Mouse (Mus musculus) hindbrain, embryonic 10.5 days (tissue): Measurements from ENCODE around the gene RPS10-NUDT3. TPM values are rescaled to one million over a fixed set of nuclear protein-coding genes. Genes with fewer than 3 reads are reported as not detected.

Source experiments
- DNase-seq: peaks from one replicate; pipeline ENCODE4 v3.0.0-alpha.2; 2017; ENCODE audit warnings: low spot score
- H3K27ac ChIP-seq: fragments of 300-500 bp; sonication (generic); 2 replicates; pipeline ENCODE4 v1.5.1; 2016; ENCODE audit warnings: mild to moderate bottlenecking, moderate library complexity
- H3K27me3 ChIP-seq: fragments of 300-500 bp; sonication (generic); 2 replicates; pipeline ENCODE4 v1.6.1; 2016; ENCODE audit warnings: mild to moderate bottlenecking; ENCODE audit not compliant: poor library complexity, insufficient read depth, severe bottlenecking
- H3K36me3 ChIP-seq: fragments of 300-500 bp; sonication (generic); 2 replicates; pipeline ENCODE4 v1.6.1; 2016; ENCODE audit warnings: mild to moderate bottlenecking, moderate library complexity
- H3K4me1 ChIP-seq: fragments of 300-500 bp; sonication (generic); replicated peaks from 2 replicates; pipeline ENCODE4 v1.6.1; 2016; ENCODE audit warnings: mild to moderate bottlenecking
- H3K4me3 ChIP-seq: fragments of 300-500 bp; sonication (generic); 2 replicates; pipeline ENCODE4 v1.5.1; 2016; ENCODE audit warnings: mild to moderate bottlenecking, moderate library complexity
- H3K9me3 ChIP-seq: fragments of 300-500 bp; sonication (generic); 2 replicates; pipeline ENCODE4 v1.6.1; 2016; ENCODE audit warnings: mild to moderate bottlenecking, moderate library complexity
- WGBS: fragments of 180-500 bp; shearing (Covaris S2); methylation state at CpG from one replicate; pipeline ENCODE4 v1.1.7; 2016; 5-methylcytosine and 5-hydroxymethylcytosine counted together
- polyA plus RNA-seq: library from polyadenylated mRNA; unstranded; fragments of >200 nt; fragmentation: Nextera tagmentation; extraction: Ambion mirVana; gene quantifications from 2 replicates; pipeline ENCODE4 v1.2.1, GENCODE M21; 2016

RPS10-NUDT3 gene
- polyA plus RNA-seq, 1 experiment from 2014 or later, result 0.86 TPM

DNA sequence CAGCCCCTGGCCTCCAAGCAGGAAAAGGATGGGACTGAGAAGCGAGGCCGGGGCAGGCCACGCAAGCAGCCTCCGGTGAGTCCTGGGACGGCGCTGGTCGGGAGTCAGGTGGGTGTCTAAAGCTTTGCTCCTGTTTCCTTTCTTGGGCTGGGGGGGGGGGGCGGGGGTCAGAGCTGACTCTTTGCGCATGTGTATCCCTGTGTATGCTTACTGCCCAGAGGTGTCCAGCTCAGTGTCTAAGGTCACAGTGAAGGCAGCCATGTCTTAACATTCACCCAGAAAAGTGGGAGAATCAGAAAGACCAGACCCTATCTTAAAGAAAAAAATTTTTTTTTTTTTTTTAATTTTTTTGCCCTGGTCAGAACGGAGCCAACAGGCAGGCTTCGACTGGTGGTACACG is 75.4 kb downstream of the RPS10-NUDT3 start:
- Histone ChIP-seq H3K4me3 (peak overlapping the region; percentile 97; the same call in 1 of the 2 replicates), H3K27ac (no peak overlapping the region), H3K36me3 (peaks cover 41% of the 10 kb centered on the region), H3K27me3 (no peaks in the 10 kb centered on the region), H3K9me3 (no peaks in the 10 kb centered on the region), H3K4me1 (peaks cover 84% of the 10 kb centered on the region)
- no peak for DNase-seq
- 71% methylated on average over 12 of the region's 12 CpGs for WGBS

GRCm38 (mm10) chr17:27558845-27559244 is 76.2 kb downstream of the RPS10-NUDT3 start:
- Histone ChIP-seq H3K4me3 (peak overlapping the region; percentile 97), H3K9me3 (no peaks in the 10 kb centered on the region), H3K36me3 (peaks cover 34% of the 10 kb centered on the region), H3K27me3 (no peaks in the 10 kb centered on the region), H3K27ac (peak overlapping the region; percentile 99), H3K4me1 (peaks cover 84% of the 10 kb centered on the region)
- WGBS, result 9% methylated on average over 5 of the region's 5 CpGs
- DNase-seq, result no peak

DNA sequence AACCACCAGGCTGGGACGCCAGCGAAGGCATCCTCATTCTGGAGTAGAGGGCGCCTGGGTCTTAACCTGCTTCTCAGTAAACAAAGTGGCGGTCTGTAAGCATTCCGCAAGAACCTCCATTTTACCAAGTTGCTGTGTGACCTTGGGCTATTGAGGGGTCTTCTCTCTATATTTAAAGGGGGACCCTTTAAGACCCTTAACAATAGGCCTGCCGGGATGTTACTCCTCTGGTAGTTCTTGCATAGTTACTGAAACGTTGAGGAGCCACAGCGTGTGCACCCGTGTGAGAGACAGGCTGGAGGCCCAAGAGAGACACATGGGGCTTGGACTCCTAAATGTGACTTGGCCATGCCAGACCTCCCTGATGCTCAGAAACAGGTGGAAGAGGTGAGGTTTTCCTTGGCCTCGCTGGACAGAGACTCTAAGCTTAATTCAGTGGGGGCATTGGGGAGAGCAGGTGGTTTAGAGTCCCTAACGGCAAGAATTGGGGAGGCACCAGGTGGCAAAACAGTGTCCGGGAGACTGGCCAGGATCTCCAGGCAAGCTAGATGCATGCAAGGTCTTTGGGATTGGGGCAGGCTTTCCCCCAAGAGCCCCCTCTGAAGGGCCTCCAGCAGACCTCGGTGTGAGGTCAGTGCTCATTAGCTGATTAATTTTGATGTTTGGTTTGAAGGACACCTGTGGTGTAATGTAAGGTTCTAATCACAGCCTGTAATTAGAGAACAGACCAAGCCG is 76.9 kb downstream of the RPS10-NUDT3 start:
- peak; percentile 34 for DNase-seq
- Histone ChIP-seq H3K27ac (peak overlapping the region; percentile 99), H3K4me3 (peak overlapping the region; percentile 97), H3K4me1 (peaks cover 83% of the 10 kb centered on the region), H3K36me3 (peaks cover 30% of the 10 kb centered on the region), H3K27me3 (no peaks in the 10 kb centered on the region), H3K9me3 (no peaks in the 10 kb centered on the region)
- 2% methylated on average over 14 of the region's 14 CpGs for WGBS

DNA sequence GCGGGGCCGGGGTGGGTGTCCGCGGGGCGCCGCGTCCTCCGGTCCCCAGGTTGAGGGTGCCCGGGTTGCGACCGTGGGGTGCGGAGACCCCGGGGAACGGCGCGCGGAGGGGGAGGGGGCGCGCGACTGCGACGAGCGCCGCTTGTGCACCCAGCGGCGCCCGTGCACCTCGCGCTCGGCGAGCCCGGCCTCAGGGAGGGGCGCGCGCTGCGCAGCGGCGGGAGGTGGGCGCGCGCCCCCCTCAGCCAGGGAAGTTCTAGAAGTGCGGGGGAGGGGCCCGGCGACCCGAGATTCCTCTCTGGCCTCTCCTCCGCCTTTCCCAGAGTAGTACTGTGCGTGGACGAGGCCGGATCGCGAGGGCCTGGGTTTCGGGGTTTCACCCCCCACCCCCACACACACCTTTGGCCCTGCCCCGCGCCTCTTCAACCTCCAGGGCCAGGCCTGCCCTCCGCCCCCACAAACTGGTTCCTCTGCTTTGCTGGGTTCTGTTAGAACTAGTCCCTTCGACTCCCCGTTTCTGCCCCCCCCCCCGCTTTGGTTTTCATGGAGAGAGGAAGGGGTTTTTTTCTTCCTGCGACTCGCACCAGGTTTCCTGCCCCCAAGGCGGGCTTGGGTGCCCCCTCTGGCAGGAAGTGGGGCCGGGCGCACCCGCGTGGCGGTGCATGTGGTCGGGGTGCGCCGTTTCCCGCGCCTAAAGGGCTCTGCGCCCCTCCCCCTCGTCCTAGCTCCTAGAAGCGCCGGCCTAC is 77.7 kb downstream of the RPS10-NUDT3 start:
- no peaks in the 10 kb centered on the region for H3K9me3 ChIP-seq
- peaks cover 29% of the 10 kb centered on the region for H3K36me3 ChIP-seq
- WGBS, result under 1% methylated on average over 74 of the region's 75 CpGs
- no peaks in the 10 kb centered on the region for H3K27me3 ChIP-seq
- DNase-seq, result peak; percentile 74
- peak overlapping the region; percentile 97 for H3K4me3 ChIP-seq
- peak overlapping the region; percentile 99 for H3K27ac ChIP-seq
- peaks cover 90% of the 10 kb centered on the region for H3K4me1 ChIP-seq

DNA sequence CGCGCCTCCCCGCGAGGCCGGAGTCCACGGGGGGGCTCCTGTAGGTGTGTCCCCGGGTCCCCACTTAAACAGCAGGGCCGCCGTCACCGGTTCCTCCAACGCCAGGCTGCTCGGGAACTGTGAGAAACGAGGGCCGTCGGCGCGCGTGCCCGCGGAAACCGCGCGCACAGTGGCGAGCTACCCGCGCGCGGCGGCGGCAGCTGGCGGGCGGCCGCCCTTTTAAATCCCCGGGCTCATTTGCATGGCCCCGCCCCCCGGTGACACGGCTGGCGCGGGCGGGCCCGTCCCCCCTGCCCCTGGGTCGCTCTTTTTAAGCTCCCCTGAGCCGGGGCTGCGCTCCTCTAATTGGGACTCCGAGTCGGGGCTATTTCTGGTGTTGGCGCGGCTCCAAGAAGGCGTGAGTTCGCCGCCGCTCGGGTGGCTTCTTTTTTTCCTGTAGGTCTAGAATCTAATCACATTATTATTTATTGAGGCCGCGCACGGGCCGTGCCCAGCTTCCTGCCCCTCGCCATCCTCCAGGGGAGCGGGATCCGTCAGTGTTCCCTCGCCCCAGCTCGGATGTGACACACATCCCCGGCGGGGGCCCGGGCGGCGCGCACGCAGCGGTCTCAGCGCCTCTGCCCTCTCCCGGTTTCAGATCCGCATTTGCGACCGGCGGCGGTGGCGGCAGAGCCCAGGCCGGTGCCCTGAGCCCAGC is 78.6 kb downstream of the RPS10-NUDT3 start, which contains the start of gene Hmga1:
Gene Hmga1, plus strand, starts transcription at position 183 of the 697 bp plus-strand sequence.
- Histone ChIP-seq H3K4me1 (peaks cover 83% of the 10 kb centered on the region), H3K36me3 (peaks cover 20% of the 10 kb centered on the region), H3K27ac (peak within 1 kb of the TSS; percentile 99), H3K27me3 (no peaks in the 10 kb centered on the region), H3K9me3 (no peaks in the 10 kb centered on the region), H3K4me3 (peak within 1 kb of the TSS; percentile 97)
- WGBS, result under 1% methylated on average over 79 of the region's 79 CpGs
- DNase-seq, result peak; percentile 93

GRCm38 (mm10) chr17:27555512-27556172 is 79.4 kb downstream of the RPS10-NUDT3 start:
- Histone ChIP-seq H3K4me1 (peaks cover 74% of the 10 kb centered on the region), H3K27ac (peak overlapping the region; percentile 99), H3K9me3 (no peaks in the 10 kb centered on the region), H3K27me3 (no peaks in the 10 kb centered on the region), H3K4me3 (peak overlapping the region; percentile 97), H3K36me3 (peaks cover 12% of the 10 kb centered on the region)
- peak; percentile 88 for DNase-seq
- under 1% methylated on average over 55 of the region's 55 CpGs for WGBS

DNA sequence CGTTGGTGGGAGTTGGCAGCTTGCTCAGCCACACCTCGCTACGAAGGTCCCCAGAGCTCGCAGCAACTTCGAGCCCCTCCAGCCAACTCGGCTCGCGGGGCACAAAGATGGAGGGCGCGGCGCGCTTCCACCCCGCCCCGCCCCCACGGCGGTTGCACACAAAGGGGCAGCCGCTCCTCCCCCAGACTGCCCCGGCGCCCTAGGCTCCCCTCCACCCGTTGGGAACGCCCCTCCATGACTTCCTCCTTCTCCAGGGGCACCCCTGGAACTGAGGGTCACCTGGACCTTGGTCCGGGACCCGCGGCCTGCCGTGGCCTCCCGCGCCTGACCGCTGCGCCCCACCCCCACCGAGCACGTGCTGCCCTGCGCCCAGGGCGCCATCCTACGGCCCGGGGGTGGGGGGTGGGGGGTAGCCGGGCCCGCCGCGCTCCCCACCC is 79.9 kb downstream of the RPS10-NUDT3 start:
- WGBS, result under 1% methylated on average over 39 of the region's 39 CpGs
- H3K27ac ChIP-seq, result peak overlapping the region; percentile 99
- no peaks in the 10 kb centered on the region for H3K9me3 ChIP-seq
- no peak for DNase-seq
- H3K36me3 ChIP-seq, result peaks cover 7% of the 10 kb centered on the region
- H3K4me3 ChIP-seq, result peak overlapping the region; percentile 97
- peaks cover 69% of the 10 kb centered on the region for H3K4me1 ChIP-seq
- H3K27me3 ChIP-seq, result no peaks in the 10 kb centered on the region

- DNase-seq, result no peak
- H3K27ac ChIP-seq, result peak overlapping the region; percentile 99
- H3K4me3 ChIP-seq, result peak overlapping the region; percentile 97
- 34% methylated on average over 20 of the region's 20 CpGs for WGBS
- no peaks in the 10 kb centered on the region for H3K27me3 ChIP-seq
- H3K4me1 ChIP-seq, result peaks cover 68% of the 10 kb centered on the region
- 0 out of 2 replicates have a peak, but pooled peaks cover 2% of the 10 kb centered on the region for H3K36me3 ChIP-seq
- H3K9me3 ChIP-seq, result no peaks in the 10 kb centered on the region
Measured at GRCm38 (mm10) chr17:27554062-27554960, 80.7 kb downstream of the RPS10-NUDT3 start.

DNA sequence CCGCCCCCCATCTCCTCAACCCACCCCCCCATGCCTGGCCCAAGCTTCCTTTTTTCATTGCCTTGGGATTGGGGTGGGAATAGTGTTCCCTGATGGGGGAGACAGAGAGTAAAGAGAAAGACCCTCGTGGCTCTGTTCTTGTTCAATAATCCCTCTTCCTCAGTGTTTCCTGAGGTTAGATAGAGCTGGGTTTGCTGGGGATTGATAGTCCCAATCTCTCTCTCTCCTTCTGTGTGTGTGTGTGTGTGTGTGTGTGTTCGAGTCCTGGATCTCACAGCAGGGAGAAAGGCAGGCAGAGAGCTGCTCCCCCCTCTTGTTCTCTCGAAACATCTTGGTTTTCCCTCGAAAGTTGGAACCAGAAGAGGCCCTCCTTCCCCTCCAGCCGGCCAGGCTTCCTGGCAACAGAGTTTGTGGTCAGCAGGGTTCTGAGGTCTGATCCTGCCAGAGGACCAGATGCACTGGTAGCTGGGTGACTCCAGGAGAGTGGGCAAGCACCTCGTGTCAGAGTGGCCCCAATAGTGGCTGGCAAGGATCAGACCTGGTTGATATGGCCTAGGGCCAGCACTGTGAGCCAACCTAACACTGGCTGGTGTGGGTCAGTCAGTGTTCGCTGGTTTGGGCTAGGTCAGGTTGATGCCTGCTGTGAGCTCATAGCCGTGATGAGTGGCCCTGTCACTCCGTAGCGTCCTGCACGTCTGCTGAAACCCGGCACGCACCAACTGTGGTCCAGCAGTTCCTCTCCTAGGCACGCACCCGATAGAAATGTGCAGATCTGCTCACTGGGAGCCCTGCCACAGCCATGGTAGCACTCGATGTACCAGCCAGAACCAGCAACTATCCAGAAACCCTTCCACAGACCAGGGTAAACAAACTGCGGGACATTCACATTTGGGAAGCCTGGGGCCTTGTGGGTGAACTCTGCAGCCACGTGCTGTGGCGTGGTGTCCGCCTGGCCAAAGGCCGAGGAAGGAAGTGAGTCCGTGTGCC is 82.5 kb downstream of the RPS10-NUDT3 start:
- DNase-seq, result no peak
- Histone ChIP-seq H3K27ac (peak overlapping the region; percentile 24), H3K36me3 (no peaks in the 10 kb centered on the region), H3K27me3 (no peaks in the 10 kb centered on the region), H3K4me1 (peaks cover 60% of the 10 kb centered on the region), H3K4me3 (no peak overlapping the region), H3K9me3 (no peaks in the 10 kb centered on the region)
- WGBS, result 73% methylated on average over 23 of the region's 23 CpGs

DNA sequence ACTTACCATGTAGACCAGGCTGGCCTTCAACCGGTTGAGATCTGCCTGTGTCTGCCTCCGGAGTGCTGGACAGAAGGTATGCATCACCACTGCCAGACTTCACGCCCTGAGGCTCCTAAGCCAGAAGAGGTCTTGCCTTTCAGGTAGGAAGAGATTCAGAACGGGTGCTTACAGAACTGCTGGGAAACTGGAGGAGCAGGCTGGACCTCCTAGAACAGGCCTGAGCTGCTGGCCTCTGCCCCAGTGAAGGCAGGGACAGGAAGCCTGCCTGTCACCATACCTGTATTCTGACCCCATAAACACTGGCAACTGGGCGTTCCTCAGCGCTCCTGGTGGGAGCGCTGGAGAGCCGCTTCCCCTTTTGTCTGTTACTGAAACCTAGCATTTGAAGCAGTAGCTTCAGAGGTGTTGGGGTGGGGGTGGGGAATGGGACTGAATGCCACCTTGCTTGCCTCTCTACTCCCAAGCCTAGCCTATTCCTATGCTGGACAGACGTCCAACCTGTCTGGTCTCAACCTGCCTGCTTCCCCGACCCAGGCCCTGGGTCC is 83.6 kb downstream of the RPS10-NUDT3 start:
- no peak for DNase-seq
- WGBS, result 52% methylated on average over 10 of the region's 10 CpGs
- Histone ChIP-seq H3K4me1 (peaks cover 59% of the 10 kb centered on the region), H3K36me3 (no peaks in the 10 kb centered on the region), H3K9me3 (no peaks in the 10 kb centered on the region), H3K4me3 (no peak overlapping the region), H3K27ac (no peak overlapping the region; the same call in 1 of the 2 replicates), H3K27me3 (peaks cover 7% of the 10 kb centered on the region)
